Mouse (Mus musculus): ENCODE measurements around the gene Lrat. TPM values are rescaled to one million over a fixed set of nuclear protein-coding genes. Genes with fewer than 3 reads are reported as not detected.

Lrat gene
- polyA plus RNA-seq (2016; fragmentation: Nextera tagmentation; extraction: Ambion mirVana), result not detected in 2 replicates

DNA sequence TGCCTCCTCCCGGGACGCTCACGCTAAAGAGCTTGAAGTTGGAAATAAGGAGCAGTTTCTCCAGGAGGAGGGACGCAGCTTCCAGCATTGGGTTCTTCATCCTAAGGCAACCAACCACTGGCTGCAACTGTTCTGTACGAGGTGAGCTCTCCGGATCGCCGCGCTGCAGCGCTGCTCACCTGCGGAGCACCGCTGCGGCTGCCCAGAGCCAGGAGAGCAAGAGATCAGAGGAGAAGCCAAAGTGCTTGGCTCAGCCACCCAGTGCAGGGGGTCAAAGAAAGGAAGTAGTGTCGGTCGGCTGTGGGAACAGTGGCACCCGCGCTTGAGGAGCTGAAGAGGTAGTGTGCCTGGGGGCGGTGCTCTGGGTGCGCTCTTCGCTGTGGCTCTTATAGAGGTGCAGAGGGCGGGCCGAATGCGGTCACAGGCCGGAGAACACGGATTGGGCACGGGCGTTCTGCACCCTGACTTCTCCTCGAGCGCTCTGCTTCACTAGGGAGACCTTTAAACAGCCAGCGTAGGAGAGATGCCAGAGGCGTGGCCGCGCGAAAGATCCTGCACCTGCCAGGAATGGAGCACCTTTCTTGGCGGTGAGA, at the start of gene Lrat:
Gene Lrat (minus strand): TSS at position 361 of the 593 bp plus-strand sequence.
- DNase-seq (ENCODE audit: low spot score), result no peak
- no peak within 1 kb of the TSS for H3K27ac ChIP-seq
- no peaks in the 10 kb centered on the region for H3K36me3 ChIP-seq
- H3K4me1 ChIP-seq, result peaks cover 16% of the 10 kb centered on the region
- 0 out of 2 replicates have a peak, but pooled peaks cover 3% of the 10 kb centered on the region for H3K9me3 ChIP-seq
- H3K4me3 ChIP-seq, result peak within 1 kb of the TSS; percentile 63
- 1% methylated on average over 35 of the region's 35 CpGs for WGBS
- H3K27me3 ChIP-seq (ENCODE audit: insufficient read depth, poor library complexity, severe bottlenecking), result peaks cover 44% of the 10 kb centered on the region

GRCm38 (mm10) chr3:82952173-82952962, 48.6 kb upstream of the Lrat start:
- 93% methylated on average over 4 of the region's 4 CpGs for WGBS
- Histone ChIP-seq H3K27me3 (ENCODE audit: insufficient read depth, poor library complexity, severe bottlenecking) (no peaks in the 10 kb centered on the region), H3K9me3 (no peaks in the 10 kb centered on the region), H3K27ac (no peak overlapping the region), H3K4me3 (no peak overlapping the region), H3K36me3 (no peaks in the 10 kb centered on the region), H3K4me1 (no peaks in the 10 kb centered on the region)
- DNase-seq (ENCODE audit: low spot score), result no peak

GRCm38 (mm10) chr3:82950639-82951038, 46.9 kb upstream of the Lrat start:
- Histone ChIP-seq H3K27ac (no peak overlapping the region), H3K27me3 (ENCODE audit: insufficient read depth, poor library complexity, severe bottlenecking) (no peaks in the 10 kb centered on the region), H3K36me3 (no peaks in the 10 kb centered on the region), H3K9me3 (no peaks in the 10 kb centered on the region), H3K4me3 (no peak overlapping the region), H3K4me1 (peaks cover 10% of the 10 kb centered on the region)
- 79% methylated on average over 7 of the region's 7 CpGs for WGBS
- DNase-seq (ENCODE audit: low spot score), result no peak

DNA sequence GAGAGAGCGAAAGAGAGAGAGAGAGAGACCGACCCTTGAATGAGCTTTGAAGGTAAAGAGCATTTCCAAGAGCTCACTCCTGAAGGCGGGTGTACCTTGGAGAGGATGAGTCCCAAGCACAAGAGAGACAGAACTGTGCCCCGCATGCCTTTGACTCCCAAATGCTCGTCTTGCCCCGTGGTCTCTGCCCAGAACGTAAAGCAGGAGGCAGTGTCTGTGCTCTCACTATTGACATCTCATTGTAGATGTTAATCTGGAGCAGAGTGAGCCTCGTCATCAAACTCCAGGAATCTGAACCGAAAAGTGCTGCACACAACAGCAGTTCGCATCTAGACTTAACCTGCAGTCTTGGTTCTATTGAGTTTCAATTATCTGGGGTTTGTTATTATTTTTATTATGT, 46.4 kb upstream of the Lrat start:
- no peak for DNase-seq (ENCODE audit: low spot score)
- Histone ChIP-seq H3K27ac (no peak overlapping the region), H3K4me3 (no peak overlapping the region), H3K36me3 (no peaks in the 10 kb centered on the region), H3K4me1 (peaks cover 10% of the 10 kb centered on the region), H3K9me3 (no peaks in the 10 kb centered on the region), H3K27me3 (ENCODE audit: insufficient read depth, poor library complexity, severe bottlenecking) (no peaks in the 10 kb centered on the region)
- WGBS, result 73% methylated on average over 10 of the region's 10 CpGs

DNA sequence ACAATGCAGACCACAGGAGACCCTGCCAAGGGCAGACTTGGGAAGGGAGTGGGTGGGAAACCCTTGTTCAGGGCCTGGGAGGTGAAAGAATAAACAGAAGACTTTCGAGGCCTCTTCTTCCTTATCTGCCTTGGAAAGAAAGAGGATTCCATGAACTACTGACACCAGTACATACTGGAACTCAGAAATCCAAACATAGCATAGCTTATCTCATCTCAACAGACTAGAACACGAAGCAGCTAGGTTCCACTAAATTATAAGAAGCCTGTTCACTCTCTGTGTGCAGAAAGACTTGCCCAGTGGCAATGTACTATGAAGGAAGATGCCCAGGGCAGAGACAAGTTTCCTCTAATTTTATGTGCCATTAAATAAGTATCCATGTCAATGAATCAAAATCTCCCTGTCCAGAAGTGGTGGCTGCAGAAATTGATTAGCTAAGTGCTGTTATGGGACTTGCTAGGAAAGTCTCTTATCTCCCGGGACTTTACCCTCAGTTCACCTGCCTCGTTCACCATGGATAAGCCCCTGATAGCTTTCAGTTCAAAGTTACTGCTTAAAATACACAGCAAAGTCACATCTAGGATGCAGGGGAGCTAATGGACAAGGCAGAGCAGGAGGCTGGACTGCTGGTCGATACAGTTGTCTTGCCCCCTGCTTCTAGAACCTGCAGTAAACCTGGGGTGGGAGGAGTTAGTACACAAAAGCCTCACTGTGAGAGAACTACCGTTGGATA, 42.8 kb upstream of the Lrat start:
- Histone ChIP-seq H3K4me3 (no peak overlapping the region), H3K4me1 (peaks cover 10% of the 10 kb centered on the region), H3K36me3 (no peaks in the 10 kb centered on the region), H3K27ac (no peak overlapping the region), H3K9me3 (no peaks in the 10 kb centered on the region), H3K27me3 (ENCODE audit: insufficient read depth, poor library complexity, severe bottlenecking) (no peaks in the 10 kb centered on the region)
- 22% methylated on average over 6 of the region's 6 CpGs for WGBS
- no peak for DNase-seq (ENCODE audit: low spot score)

- H3K4me3 ChIP-seq, result no peak overlapping the region
- H3K27ac ChIP-seq, result no peak overlapping the region
- no peaks in the 10 kb centered on the region for H3K27me3 ChIP-seq (ENCODE audit: insufficient read depth, poor library complexity, severe bottlenecking)
- H3K4me1 ChIP-seq, result no peaks in the 10 kb centered on the region
- WGBS, result 71% methylated on average over 2 of the region's 2 CpGs
- H3K36me3 ChIP-seq, result no peaks in the 10 kb centered on the region
- H3K9me3 ChIP-seq, result no peaks in the 10 kb centered on the region
- no peak for DNase-seq (ENCODE audit: low spot score)
These were observed 24.1 kb upstream of the Lrat start for GRCm38 (mm10) chr3:82927917-82928316.

GRCm38 (mm10) chr3:82915632-82916031, 11.9 kb upstream of the Lrat start:
- H3K36me3 ChIP-seq, result no peaks in the 10 kb centered on the region
- H3K27me3 ChIP-seq (ENCODE audit: insufficient read depth, poor library complexity, severe bottlenecking), result no peaks in the 10 kb centered on the region
- H3K4me3 ChIP-seq, result no peak overlapping the region
- H3K4me1 ChIP-seq, result no peaks in the 10 kb centered on the region
- 21% methylated on average over 1 of the region's 1 CpGs for WGBS
- no peak for DNase-seq (ENCODE audit: low spot score)
- no peaks in the 10 kb centered on the region for H3K9me3 ChIP-seq
- H3K27ac ChIP-seq, result no peak overlapping the region

GRCm38 (mm10) chr3:82908671-82909070, 4.9 kb upstream of the Lrat start:
- Histone ChIP-seq H3K4me3 (no peak overlapping the region), H3K9me3 (no peaks in the 10 kb centered on the region), H3K36me3 (no peaks in the 10 kb centered on the region), H3K4me1 (peaks cover 9% of the 10 kb centered on the region), H3K27ac (no peak overlapping the region), H3K27me3 (ENCODE audit: insufficient read depth, poor library complexity, severe bottlenecking) (peaks cover 27% of the 10 kb centered on the region)
- WGBS, result 75% methylated on average over 2 of the region's 2 CpGs
- no peak for DNase-seq (ENCODE audit: low spot score)

- H3K27ac ChIP-seq, result no peak overlapping the region
- peaks cover 44% of the 10 kb centered on the region for H3K27me3 ChIP-seq (ENCODE audit: insufficient read depth, poor library complexity, severe bottlenecking)
- WGBS, result 2% methylated on average over 31 of the region's 31 CpGs
- DNase-seq (ENCODE audit: low spot score), result no peak
- H3K4me1 ChIP-seq, result peaks cover 16% of the 10 kb centered on the region
- 0 out of 2 replicates have a peak, but pooled peaks cover 3% of the 10 kb centered on the region for H3K9me3 ChIP-seq
- H3K36me3 ChIP-seq, result no peaks in the 10 kb centered on the region
- H3K4me3 ChIP-seq, result peak overlapping the region; percentile 63
These were observed 587 bp upstream of the Lrat start for GRCm38 (mm10) chr3:82904211-82904908.

DNA sequence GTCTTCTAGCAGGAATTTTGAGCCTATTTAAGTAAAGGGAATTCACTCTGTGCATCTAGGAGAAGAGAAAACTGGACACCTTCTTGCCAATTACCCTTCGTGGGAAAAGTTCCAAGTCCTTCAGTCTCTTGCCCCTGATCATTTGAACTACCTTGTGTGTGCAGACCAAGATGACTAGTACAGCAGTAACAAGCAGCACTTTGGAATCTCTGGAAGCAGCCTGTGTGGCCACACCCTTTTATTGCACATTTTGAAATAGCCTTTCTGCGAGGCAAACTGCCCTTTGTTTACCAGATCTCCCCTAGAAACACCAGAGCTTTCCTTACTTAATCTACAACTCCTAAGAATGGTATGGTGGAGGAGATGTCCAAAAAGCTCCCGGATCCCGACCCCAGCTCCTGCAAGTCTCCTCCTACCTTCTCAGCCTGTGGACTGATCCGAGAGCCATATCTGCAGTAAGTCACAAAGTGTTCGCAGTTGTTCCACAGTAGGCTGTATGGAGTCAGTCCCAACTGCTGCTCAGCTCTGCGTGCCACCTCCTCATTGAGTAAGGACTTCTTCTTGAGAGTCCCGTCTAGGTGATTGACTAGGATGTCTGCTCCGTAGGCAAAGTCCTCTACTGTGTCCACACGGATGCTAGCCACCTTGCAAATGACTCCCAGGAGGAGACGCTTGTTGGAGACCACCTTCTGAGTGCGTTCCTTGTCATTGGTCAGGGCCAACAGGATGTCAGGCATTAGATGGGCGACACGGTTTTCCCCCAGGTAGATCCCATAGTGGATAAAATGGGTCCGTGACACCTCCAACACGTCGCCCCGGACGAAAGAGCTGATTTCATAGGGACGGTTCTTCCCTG, 788 bp downstream of the Lrat start:
- H3K27ac ChIP-seq, result no peak overlapping the region
- DNase-seq (ENCODE audit: low spot score), result no peak
- 0 out of 2 replicates have a peak, but pooled peaks cover 3% of the 10 kb centered on the region for H3K9me3 ChIP-seq
- peak overlapping the region; percentile 63 for H3K4me3 ChIP-seq
- no peaks in the 10 kb centered on the region for H3K36me3 ChIP-seq
- peaks cover 16% of the 10 kb centered on the region for H3K4me1 ChIP-seq
- H3K27me3 ChIP-seq (ENCODE audit: insufficient read depth, poor library complexity, severe bottlenecking), result peaks cover 44% of the 10 kb centered on the region
- 25% methylated on average over 20 of the region's 20 CpGs for WGBS

GRCm38 (mm10) chr3:82888842-82889241, 14.9 kb downstream of the Lrat start:
- H3K27ac ChIP-seq, result no peak overlapping the region
- H3K4me3 ChIP-seq, result no peak overlapping the region
- H3K9me3 ChIP-seq, result no peaks in the 10 kb centered on the region
- DNase-seq (ENCODE audit: low spot score), result no peak
- H3K27me3 ChIP-seq (ENCODE audit: insufficient read depth, poor library complexity, severe bottlenecking), result no peaks in the 10 kb centered on the region
- no peaks in the 10 kb centered on the region for H3K4me1 ChIP-seq
- WGBS, result 21% methylated on average over 2 of the region's 2 CpGs
- no peaks in the 10 kb centered on the region for H3K36me3 ChIP-seq

DNA sequence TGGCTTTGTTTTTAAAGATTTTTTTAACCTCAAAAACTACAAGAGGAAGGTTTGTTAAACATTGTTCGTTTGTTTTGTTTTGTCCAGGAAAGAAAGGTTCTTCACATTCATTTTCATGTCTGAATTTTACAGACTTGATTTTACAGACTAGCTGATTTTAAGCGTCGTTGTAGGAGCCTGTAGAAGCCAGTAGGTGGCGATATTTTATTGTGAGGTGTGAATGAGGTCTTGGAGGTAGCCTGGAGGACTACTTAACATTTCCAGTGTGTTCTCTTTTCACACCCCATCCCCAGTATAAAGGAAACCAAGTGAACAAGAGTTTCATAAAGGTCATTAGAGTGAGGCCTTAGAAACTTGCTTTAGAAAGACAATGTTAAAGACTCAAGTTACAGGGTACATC, 26.5 kb downstream of the Lrat start:
- no peak overlapping the region for H3K4me3 ChIP-seq
- DNase-seq (ENCODE audit: low spot score), result no peak
- H3K9me3 ChIP-seq, result peaks cover 5% of the 10 kb centered on the region; the same call in 1 of the 2 replicates
- whole genome bisulfite sequencing, result 4% methylated on average over 4 of the region's 4 CpGs
- no peak overlapping the region for H3K27ac ChIP-seq
- no peaks in the 10 kb centered on the region for H3K36me3 ChIP-seq
- peaks cover 8% of the 10 kb centered on the region for H3K4me1 ChIP-seq
- peaks cover 26% of the 10 kb centered on the region for H3K27me3 ChIP-seq (ENCODE audit: insufficient read depth, poor library complexity, severe bottlenecking)

Measured in heart, embryonic 10.5 days (tissue).